Mouse (Mus musculus) left cerebral cortex, adult 8-10 months (tissue): ENCODE measurements around the gene Rufy4. TPM values are rescaled to one million over a fixed set of nuclear protein-coding genes. Genes with fewer than 3 reads are reported as not detected.

Source experiments
- DNase-seq, 2 experiments: peaks; one replicate each; pipeline ENCODE4 v3.0.0; 2022; ENCODE audit warnings: low spot score in 2 of 2
- total RNA-seq, 4 experiments: library from RNA; stranded (reverse); gene quantifications; 2 replicates each; pipeline ENCODE4 v1.2.4; 2022

Gene Rufy4
- total RNA-seq: not detected

DNA sequence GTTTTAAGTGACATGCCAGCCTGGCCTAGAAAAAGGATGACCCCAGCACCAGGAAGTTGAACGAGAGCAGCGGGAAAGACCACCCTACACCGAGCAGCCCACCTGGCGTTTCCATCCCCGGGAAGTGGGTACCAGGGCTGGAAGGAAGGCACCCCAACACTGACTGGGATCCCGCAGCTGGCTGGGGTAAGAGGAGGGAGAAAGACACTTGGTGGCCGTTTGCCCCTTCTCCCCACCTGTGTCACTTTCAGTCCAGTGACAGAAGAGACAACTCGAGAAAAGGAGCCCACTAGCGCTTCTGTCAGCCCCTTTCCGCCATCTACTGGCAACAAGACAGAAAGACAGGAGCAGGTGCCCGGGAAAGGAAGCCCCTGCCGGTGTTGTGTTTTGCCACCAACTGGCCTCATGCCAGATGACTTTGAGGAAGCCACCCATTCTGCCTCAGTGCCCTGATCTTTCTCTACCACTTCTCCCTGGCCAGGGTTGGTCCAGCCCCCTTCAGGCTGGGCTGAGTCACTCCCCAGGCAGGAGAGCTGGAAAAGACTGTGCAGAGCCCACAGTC, at the start of gene Rufy4:
Rufy4 (plus strand) TSS at position 551 of the 562 bp plus-strand sequence.
- peak in 1 of 2 experiments; percentile 19 for DNase-seq

DNA sequence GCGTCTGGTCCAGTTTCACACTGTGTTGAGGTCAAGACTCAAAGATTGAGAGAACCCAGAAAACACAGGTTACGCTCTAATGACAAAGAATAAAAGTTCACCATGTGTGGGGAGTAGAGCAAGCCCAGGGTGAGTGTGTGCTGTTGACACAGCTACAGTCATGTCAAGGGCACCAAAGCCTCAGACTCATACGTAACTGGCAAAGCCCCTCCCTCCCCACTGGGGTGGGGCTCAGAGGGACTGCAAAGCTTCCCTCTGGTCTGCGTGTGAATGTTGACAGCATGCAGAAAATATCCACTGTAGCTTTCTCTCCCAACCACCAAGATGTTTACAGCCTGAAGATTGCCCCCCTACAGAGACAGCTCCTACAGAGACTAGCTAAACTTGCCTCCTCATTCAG, 49.1 kb upstream of the Rufy4 start:
- DNase-seq: no peak

- peak; percentile 25 to 64 for DNase-seq
Observed at GRCm38 (mm10) chr1:74077353-74077752, 48.0 kb upstream of the Rufy4 start.

DNA sequence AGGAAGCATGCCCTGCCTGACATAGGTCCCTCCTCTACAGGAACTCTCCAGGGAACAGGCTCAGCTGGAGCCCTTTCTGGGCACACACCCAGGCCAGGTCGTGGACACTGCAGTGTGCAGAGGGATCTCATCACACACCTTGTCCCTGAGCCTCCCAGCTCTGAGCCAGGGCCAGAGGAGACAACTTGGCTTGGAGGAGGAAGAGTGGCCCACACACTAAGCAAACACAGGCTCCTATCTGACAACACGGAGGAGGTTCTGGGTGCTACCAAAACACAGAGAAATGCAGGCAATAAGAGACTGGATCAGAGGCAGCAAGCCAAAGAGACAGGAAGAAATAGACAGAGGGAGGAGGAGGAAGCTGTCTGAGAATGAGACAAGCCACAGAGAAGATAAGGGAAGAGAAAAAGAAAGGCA, 43.8 kb upstream of the Rufy4 start:
- DNase-seq: peak in 1 of 2 experiments; percentile 22

- DNase-seq: no peak
Observed at GRCm38 (mm10) chr1:74082841-74083463, 42.4 kb upstream of the Rufy4 start.

GRCm38 (mm10) chr1:74084065-74084705, 41.2 kb upstream of the Rufy4 start:
- no peak for DNase-seq

DNA sequence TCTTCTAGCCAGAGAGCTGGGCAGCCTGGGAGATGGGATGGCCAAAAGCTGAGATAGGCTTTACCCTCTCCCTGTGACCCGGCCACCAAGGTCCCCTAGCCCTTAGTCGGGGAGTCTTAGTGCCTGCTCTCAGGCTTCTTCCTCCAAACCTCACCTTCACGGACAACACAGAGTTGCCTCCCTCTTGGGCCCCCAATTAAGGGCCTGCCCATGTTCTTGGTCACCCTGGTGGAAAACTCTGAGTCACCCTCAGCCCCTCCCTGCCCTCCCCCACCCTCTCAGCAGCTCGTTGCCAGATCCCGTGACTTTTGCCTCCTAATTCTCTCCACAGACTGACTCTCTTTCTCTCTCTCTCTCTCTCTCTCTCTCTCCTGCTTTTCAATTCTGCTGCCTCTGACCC, 40.6 kb upstream of the Rufy4 start:
- no peak for DNase-seq

GRCm38 (mm10) chr1:74085566-74085965, 39.8 kb upstream of the Rufy4 start:
- DNase-seq: no peak

- no peak for DNase-seq
Observed at GRCm38 (mm10) chr1:74088569-74088968, 36.8 kb upstream of the Rufy4 start.

GRCm38 (mm10) chr1:74090329-74090728, 35.0 kb upstream of the Rufy4 start:
- DNase-seq: no peak

GRCm38 (mm10) chr1:74091138-74091537, 34.2 kb upstream of the Rufy4 start:
- no peak for DNase-seq

DNA sequence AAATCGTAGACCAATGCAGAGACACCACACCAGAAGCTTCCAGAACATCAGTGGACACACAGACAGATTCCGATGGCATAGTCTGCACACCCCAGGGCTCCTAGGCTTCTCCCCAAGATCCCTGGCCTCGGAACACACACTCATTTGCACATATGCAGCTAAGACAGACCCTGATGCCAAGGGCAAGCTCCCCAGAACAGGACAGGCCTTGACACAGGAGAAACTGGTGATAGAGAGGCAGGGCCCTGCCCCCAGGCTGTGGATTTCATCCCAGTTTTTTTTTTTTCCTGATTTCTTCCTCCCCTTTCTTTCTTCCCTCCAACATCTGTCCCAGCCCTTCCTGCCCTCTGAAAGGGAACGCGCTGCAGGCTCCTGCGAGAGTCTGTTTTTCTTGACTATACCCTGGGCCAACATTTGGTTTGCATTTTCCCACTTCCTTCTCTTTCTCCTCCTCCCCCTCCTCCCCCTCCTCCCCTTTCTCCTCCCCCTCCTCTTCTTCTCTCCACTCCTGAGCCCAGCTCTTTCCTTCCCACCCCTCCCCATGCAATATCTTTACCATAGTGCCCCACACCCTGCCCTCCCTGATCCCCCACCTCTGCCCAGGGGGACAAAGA, 33.6 kb upstream of the Rufy4 start:
- DNase-seq: no peak

- DNase-seq: no peak
Observed at GRCm38 (mm10) chr1:74092242-74092641, 33.1 kb upstream of the Rufy4 start.

- no peak for DNase-seq
Observed at GRCm38 (mm10) chr1:74093447-74093846, 31.9 kb upstream of the Rufy4 start.

DNA sequence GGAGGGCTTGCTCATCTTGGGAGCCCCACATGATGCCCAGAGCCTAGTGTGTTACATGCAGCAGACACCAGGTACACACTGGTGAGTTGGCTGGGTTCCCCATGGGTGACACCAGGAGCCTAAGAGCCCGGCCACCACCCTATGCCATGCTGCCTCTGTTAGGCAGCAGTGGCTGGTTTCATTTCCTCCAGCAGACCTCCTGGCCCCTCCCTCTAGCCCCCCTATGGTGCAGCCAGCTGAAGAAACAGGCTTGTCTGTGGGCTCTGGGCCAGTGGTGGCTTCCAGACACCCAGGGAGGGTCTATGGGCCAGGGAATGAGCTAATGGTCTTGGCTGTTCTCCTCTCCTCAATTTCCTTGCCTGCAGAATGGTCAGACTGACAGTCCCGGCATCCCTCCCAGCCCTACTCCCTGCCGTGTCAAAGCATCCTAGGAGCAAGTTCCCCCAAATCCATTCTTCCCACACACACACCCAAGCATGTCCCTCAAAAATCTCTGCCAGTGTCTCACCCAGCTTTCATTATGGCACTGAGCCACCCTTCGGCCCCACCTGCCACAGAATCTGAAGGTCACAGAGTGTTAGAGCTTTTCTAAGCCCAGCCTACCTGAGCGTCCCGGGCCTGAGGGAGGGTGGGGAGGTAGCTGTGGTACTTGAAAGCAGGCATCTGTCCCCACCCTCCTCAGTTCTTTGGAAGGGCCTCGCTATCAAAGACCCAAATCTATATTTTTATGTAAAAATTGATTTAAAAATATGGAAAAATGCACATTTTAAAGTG, 30.7 kb upstream of the Rufy4 start:
- no peak for DNase-seq

GRCm38 (mm10) chr1:74095296-74095695, 30.0 kb upstream of the Rufy4 start:
- no peak for DNase-seq

- no peak for DNase-seq
Observed at GRCm38 (mm10) chr1:74095728-74096127, 29.6 kb upstream of the Rufy4 start.

GRCm38 (mm10) chr1:74098004-74099000, 27.0 kb upstream of the Rufy4 start:
- DNase-seq: peak in 1 of 2 experiments; percentile 13

- no peak for DNase-seq
Observed at GRCm38 (mm10) chr1:74099001-74099435, 26.3 kb upstream of the Rufy4 start.

DNA sequence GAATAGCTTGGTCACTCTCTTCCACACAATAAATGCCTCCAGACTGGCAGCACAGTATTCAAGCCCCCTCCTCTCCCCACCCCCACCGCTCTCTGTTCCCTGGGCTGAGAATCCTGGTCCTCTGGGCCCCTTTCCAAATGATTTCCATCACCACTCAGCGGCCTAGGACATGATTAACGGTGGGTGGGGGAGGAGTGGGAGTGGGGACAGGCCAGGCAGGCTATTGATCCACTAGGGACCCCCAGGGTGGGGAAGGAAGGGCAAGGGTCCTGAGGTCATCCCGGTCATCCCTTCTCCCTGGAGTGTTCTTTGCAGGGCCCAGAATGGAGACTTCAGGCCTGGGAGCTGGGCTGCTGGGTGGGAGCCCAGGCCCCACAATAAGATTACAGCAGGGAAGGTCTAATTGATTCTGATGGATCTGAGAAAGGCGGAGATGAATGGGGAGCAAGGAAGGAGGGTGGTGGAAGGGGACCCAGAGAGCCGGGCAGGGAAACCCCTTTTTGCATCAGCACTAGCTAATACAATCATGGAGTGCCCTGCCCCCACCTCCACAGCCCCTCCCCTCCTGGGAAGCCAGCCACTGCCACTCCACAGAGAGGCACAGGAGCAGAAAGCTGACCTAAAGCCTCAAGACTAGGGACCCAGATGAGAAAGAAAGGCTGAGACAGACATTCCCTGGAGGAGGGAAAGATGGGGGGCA, 21.5 kb upstream of the Rufy4 start:
- DNase-seq: no peak
